Mouse (Mus musculus) c-Kit-positive CD71-positive TER-119-positive erythroid progenitor cells, embryonic 14.5 days (primary cell): ENCODE measurements around the gene Relt.
"Not testable (repeated sequence)": the region's sequence is repeated elsewhere in the genome, so short reads cannot be mapped to it uniquely, and the experiment has no call there.

Source experiments
- DNase-seq: peaks from one replicate; pipeline ENCODE4 v3.0.0-alpha.2; 2013; ENCODE audit warnings: low spot score

The Relt gene

DNA sequence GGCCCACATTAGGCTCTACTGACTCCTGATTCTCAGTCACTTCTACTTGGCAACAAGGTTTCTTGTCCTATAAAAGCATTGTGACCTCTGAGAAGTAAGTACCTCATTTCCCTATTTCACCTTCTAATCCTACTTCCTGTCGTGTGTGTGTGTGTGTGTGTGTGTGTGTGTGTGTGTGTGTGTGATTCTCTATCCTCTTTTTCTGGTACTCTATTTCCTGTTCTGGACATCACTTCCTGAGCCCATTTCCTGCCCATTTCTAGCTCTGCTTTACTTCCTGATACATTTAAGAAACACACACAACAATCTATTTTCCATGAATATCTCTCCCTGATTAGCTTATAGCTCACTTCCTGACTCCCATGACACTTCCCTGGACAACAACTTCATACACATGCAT, 12.6 kb upstream of the Relt start:
- DNase-seq, result no peak

DNA sequence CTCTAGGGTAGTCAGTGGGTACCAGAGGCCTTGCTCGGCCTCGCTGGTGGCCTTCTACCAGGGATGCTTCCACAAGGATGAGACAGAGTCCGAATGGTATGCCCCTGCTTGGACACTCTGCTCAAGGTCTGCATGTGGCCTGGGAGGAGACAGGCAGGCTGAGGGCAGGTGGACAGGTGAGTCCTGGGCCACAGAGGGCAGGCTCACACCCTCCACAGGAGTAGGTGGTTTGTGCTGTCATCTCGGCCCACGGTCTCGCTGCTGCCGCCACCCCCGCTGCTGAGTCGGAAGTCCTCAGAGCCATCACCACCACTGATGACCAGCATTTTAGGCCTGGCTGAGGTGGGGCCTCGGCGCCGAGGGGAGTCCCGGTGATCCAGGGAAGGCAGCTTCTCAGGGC, 10.0 kb upstream of the Relt start:
- DNase-seq, result no peak

DNA sequence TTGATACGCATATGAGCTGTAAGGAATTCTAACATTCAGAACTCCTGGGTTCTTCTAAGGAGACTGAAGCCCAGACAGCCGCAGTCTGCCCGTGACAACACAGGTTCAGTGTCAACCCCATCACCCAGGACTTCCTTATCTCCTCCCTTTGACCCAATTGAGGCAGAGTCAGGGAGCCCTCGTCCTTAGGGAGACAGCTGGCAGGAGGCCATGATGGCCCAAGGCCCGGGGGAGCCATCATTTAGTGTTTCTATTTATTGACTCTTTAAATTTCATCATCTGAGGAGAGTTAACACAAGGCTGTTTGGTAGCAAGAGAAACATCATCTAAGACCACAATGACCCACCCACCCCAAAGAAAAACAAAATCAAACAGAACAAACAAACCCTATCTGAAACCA, 8.6 kb upstream of the Relt start:
- DNase-seq, result no peak

DNA sequence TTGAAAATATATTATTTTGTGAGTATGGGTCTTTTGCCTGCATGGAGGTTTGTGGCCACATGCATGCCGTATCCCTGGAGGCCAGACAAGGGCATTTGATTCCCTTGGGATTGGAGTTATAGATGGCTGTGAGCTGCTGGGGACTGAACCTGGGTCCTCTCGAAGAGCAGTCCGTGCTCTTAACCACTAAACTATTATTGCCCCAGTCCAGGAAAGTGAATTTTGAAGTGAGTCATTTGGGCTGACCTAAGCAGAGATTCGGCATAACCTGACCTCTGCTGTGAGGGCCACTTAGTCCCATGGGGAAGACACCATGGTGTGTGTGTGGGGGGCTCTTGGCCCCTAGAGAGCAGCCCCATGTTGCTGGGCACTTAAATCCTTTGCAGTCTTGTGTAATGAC, 8.1 kb upstream of the Relt start:
- DNase-seq, result no peak

DNA sequence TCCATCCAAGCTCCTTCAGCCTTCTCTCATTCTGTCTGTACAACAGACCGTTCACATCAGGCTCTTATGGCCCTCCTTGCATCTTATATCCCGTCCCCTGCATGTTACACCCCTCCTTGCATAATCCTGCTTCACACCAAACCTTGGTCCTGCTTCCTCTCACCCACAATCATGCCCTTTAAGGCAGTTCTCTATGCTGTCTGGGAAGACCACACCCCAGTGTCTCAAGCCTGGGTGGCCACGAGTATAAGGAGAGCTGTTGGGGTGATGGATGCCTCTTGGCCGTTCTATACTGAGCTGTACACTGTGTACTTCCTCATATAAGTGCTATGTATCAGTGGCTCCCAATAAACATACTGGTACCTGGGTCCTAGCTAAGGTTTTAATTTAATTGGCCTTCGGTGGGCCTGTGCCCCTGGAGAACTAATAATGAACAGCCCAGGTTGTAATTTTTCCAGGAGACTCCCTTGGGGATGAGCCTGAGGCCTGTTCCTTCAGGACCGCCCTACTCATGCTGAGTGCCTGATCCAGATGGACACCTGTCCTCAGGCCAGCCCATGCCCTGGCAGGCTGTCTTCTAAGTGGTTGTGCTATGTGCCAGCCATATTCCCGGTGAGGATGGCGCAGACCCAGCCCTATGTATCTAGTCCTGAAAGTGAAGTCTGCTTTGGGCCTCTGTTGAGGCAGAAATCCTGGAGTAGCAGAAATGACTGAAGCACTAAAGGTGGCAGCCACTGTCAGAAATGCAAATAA, 6.8 kb upstream of the Relt start:
- DNase-seq, result no peak

DNA sequence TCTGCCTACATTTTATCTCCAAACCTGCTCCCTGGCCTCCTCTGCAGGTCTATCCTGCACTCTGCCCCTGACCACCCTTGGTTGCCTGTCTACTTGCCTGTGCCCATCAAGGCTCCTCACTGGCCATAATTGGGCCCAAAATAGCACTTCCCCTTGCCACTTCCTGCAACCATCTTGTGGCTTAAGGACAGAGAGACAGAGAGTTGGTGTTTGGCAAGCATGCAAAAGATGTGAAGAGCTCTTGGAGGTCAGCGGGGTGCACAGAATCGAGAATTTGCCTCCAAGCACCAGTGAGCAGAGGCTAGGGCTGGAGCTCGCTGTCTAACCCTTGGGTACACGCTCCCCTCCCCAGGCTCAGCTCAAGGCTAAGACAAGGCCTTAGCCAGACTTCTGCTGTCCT, 5.3 kb upstream of the Relt start:
- DNase-seq, result no peak

DNA sequence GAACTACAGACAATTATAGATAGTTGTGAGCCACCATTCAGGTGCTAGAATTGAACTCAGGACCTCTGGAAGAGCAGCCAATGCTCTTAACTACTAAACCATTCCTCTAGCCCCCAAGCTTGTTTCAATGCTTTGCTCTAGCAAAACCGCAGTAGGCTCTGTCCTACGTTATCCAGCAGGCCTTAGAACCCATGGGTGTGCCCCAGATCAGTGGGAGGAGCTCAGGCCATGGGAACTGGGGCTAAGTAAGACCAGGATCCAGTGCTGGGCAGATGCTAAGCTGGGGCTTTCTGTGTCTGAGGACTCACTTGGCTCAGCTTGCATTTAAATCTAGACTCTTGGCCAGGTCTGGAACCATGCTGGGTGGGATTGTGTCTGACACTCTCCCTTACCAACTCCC, 4.3 kb upstream of the Relt start:
- DNase-seq, result no peak

DNA sequence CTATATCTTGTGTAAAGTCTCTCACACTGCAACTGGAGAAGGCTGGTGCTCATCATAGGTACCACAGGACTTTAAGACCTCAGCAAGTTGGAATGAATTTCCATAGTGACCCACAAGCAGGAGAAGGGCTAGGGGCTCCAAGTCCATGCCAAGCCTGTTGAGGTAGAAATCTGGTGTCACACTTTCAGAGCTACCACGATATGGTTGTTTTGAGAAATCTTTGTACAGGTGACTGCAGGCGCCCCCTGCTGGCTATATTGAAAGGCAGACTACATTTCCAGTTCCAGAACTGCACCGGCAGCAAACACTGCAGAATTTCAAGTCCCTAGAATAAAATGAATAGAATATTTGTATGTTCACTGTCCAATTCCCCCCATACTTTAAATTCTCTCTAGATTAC, 3.4 kb upstream of the Relt start:
- peak; percentile 80 for DNase-seq

DNA sequence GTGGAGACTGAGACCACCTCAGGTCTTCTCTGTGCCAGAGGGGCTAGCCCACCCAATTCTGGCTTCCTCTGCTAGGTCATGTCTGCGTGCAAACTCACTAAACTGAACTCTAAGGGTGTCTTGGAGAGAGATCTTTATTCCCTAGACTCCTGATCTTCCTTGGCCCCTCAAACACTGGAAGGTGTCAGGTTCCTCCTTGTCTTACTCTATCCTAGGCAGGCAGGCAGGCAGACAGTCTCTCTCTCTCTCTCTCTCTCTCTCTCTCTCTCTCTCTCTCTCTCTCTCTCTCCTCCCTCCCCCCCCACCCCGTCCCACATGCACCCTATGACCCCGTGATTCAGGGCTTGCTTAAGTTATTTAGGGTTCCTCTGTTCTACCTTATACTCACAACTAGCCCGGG, 893 bp downstream of the Relt start:
- no peak for DNase-seq

DNA sequence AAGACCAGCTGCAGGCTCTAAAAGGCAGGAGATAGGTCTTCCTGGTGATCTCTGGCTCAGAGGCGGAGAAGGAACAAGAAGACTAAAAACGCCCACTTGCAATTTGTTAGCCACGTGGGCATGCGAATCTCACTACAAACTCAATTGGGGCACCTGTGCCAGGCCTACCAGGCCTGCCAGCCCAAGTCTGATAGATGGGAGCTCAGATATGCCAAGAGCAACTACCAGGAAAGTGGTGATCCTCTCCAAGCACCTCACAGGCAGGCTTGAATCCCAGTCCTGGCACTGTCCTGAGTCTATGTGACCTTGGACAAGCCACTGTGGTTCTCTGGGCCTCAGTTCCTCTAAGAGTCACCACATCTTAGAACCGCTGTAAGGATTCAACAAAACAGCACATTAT, 2.0 kb downstream of the Relt start:
- no peak for DNase-seq

DNA sequence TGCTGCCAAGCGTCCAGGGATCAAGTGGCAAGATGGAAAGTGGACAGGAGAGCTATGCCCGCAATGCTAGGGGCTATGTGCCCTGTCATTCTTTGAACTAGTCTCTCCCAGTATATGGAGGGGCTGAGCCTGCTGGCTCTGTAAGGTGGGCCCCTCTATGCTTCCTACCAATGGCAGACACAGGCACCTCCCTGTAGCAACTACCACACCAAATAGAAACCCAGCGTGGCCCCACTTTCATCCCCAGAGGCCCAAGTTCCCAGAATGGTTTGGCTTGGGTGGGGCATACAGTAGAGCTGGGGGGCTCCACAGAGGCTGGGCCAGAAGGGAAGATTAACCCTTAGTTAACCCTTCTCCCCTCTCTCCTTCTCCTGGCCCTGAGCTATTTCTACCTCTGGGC, 2.8 kb downstream of the Relt start:
- peak; percentile 66 for DNase-seq

DNA sequence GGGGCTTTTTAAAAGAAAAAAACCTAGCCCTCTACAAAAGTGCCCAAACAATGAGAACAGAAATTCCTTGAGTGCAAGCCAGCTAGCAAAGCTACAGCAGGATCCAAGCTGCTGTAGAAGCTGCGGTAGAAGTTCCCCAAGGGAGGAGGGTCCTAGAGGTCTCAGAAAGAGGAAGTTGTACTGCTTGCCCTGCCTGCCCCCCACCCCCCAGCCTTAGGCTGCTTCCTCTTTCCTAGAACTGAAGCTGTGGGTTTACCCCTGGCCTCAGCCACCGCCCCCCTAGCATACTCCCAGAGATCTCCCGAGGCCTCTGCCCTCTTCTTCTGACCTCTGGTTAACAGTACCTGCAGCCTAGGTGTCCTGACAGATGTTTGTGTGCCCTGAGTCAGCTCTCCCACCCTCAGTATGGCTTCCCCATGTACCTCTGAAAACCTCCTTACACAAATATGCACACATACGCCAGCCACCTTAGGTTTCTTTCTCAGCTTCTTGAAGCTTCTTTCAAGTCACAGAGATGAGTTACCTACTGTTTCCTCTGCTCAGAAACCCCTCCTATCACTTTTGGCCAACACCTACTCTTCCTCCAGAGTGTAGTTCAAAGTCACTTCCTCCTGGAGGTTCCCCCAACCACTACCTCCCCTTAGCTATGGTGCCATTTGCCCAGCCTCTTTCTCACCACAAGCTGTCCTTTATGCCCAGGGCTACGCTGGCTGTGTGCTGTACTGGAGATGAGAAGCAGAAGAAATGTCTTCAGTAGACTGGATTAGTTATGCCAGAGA, 7.3 kb downstream of the Relt start:
- DNase-seq, result no peak

DNA sequence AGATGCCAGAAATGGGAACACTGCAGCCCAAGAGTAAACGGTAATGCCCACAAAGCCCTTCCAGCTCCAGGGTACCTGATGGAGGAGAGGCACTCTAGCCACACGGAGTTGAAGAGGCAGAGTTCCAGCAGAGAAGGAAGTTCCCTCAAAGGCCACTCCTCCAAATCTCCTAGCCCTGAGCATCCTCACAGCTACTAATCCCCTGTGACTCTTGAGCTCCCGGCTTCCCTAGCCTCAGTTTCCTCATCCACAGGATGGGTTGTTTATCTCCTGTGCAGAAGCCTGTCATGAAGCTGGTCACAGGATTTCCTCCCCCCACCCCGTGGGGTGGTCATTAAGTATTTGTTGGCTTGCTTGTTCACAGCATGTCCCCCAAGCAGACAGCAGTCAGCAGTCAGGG, 7.9 kb downstream of the Relt start:
- DNase-seq, result no peak

DNA sequence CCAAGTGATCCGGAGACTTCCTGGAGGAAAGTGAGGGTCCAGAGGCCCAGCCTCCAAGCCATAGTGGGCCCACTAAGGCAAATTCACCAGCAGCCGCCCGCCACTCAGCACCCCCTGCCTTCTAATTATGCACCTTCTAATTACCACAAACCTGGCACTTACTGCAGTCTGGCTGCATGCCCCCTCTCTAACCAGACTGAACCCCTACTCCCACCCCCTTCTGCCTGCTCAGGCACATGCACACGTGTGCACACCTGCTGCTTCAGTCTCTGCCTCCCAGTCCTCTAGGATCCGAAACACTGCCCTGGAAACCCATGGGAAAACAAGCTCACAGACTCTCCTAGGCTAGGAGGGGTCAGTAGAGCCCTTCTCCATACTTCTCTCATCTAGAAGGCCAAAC, 8.4 kb downstream of the Relt start:
- no peak for DNase-seq

DNA sequence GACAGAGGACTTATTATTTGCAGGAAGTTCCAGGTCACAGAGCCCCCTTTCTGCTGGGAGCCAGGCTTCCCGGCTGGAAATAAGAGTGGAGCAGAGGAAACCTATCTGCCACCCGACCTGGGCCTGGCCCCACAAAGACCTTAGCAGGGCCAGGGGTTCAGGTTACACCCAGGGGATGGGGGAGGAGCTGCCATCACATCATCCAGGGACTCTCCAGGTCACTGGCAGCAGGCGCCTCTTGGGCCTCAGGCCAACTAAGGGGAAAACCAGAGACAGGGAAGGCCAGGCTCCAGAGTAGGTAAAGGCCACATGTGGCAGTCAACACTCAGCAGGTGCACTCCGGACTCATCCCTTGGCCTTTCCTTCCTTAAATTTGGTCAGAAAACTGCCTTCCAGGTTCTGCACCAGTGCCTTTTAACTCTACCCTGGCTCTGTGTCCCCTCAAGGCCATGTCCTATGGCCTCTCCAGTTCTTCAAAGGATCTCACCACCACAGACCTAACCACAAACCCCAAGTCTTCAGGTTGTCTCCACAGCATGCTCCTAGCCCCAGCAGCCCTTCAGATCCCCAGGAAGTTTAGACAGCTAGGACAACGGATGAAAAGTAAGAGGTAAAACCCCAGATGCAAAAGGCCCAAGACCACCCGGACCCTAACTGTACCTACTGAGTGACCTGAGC, 9.0 kb downstream of the Relt start:
- DNase-seq, result no peak

DNA sequence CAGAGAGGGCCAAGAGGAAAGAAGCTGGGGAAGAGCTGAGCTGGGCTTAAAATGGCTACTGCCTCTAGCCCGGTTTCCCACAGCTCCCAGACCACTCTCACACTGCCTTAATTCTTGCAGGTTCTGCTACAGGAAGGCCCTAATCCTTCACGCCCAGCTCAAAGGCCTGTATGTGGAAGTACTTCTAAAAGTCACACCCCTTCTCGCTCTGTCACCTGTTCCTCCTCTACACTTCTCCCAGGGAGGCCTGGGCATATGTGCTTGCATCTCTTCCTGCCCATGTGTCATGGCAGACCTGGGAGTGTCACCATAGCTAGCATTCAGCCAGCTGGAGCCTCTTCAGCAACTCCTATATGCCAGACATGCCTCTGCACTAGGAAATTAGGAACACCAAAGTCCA, 9.8 kb downstream of the Relt start:
- DNase-seq, result no peak

DNA sequence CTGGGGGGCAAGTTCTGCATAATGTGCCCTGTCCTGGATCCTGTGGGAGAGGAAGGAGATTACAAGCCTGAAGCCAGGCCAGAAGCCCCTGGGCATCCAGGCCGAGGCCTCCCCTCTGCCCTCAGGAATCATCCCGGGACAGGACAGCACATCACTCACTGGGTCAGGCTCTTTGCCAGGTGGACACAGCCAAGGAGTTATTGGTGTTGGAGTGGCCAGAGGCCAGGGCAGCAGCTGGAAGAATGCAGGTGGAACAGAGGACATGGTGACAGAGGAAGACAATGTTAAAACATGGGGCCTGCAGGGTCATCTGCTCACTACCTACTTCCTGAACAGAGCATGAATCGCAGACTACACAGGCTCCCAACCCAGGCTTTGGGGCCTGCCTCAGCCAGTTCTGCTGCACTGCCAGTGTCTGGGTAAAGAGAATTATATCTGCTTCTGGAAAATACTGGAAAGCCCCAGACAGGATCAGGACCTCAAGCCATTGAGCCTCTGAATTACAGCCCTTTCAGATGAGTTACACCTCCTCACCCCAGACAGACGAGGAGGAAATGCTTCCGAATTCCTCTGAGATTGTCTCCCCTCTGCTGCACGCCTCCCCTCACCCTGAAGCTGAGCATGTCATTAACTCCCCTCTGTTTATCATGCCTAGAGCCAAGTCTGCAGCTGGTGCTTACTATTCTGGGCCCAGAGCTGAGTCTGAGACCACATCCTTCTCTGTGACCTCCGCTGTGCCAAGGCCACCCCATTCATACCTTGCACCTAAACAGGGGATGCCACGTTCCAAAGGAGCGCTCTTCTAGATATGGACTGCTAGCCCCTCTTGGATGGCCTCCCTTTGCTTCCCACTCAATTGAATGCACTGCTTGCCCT, 11.5 kb downstream of the Relt start:
- no peak for DNase-seq

DNA sequence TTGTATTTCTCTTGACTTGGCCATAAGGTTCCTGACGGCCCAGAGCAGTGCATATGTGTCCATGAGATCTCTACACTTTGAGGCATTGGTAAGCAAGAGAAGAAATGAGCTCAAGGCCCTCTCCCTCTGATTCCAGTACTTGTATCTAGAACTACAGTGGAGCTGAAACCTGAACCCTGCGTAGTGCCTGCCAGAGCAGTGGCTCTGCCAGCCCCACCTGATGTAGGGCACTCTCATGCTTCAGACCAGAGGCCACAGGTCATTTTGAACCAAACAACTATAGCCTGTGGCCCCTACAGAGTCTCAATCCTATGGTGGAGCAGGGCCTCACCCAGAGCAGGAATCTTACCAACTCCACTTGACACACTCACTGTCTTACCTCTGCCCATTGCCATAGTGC, 13.7 kb downstream of the Relt start:
- DNase-seq, result no peak

DNA sequence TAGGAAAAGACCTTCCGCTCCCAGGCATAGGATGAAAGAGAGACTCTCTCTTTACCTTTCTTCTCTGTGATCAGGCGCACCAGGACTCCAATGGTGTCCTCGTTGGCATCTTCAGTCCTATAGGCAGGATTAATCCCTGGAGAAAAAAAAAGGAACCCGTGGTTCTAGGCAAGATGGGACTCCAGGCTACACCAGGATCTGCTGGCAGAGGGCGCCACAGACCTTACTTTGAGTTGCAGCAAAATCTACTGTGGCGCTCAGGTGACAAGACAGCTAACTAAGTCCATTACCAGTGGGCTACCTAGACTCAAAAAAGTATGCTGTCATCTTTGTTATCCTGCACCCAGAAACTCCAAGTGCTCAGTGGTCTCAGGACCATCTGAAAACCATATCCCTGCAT, 14.5 kb downstream of the Relt start:
- no peak for DNase-seq

DNA sequence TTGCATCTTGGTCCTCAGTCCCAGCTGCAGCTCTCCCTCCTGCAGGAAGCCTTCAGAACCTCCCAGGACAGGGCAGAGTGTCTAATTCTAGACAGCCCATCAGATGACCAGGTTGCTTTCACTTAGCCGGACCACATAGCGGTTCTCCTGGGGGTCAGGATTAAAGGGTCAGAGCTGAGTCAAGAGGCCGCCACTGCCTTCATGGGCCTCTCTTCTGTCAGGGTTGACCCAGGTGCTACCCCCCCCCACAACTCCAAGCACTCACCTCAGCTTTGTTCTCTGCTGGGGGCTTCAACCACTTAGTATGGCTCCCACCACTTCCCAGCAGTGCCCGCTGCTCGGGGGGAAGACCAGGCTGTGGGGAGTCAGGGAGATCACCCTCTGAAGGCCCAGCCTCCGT, 16.1 kb downstream of the Relt start:
- no peak for DNase-seq

DNA sequence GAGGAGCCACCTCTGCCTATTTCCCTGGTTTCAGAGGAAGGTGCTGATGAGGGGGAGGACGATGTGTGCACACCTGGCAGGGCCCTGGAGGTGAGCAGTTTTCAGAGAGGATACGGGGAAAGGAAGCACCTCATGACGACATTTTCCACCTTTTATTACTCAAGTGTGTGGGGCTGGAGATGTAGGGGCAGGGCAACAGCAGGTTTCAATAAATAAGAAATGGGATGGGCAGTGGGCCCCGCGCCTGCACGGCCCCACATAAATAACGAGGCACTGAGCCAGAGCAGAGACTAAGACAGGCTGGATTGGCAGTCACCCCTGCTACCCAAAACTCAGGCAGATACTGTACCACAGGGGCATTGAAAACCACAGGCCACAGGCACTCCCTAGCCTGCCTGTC, 17.2 kb downstream of the Relt start:
- not testable (repeated sequence) for DNase-seq

DNA sequence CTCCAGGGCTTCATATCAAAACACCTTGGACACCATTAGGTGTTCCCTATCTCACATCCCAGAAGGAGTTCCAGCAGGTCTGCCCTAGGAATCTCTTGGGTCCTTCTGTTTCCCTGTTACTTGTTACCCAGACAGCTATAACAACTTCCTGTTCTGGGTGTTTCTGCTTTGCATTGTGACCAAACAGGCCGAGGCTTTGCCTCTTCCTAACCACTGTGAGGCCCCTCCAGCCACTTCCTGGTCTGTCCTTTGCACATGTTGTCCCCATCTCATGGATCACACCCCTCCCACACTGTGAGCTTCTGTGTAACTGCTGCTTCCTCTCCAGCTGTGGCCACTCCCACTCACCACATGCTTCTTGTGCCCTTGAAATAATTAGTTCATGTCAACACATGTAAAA, 17.8 kb downstream of the Relt start:
- DNase-seq, result no peak
